Mouse (Mus musculus): ENCODE data around the gene Gm9821.

DNA sequence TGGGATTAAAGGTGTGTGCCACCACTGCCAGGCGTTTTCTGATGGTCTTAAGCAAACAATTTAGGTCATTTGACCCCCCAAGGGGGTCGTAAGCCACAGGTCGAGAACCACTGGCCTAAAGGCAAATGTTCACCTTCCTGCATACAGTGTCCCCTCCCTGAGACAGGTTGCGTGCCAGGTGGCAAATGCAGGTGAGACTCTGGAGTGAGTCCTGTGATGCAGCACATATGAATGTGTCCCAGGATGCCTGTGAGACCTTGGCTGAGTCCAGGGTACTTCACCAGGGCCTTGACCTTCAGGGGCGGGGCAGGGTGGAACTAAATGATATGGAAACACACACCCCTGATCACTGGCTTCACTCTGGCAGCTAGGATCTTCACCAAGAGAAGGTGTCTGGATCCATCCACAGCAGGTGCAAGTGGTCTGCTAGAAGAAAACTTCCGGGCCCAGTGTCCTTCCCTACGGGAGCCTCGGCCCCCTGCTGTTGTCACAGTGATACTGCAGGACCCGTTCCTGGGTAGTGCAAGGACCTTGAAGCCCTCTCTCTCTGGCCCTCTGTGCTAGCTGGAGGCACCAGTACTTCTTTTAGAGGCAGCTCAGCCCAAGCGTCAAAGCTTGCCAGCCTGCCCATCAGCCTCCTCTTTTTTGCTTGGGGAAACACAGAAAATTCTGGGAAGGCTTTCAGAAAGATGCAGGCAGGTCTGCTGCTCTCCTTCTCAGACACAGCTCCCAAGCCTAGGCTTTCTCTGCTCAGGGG is 13.4 kb downstream of the Gm9821 start:
- TF ChIP-seq GATA1 (IDR thresholded peaks at IDR 0.05; ENCODE audit: low read length) (no peak), TAL1 (IDR thresholded peaks at IDR 0.05; ENCODE audit: low read length) (no peak)
